In genomic region chr15:79040501-79041416, GRCm38 (mm10) we compare ENCODE assay signal across 9 mouse cellular contexts. TPM values are rescaled to one million over a fixed set of nuclear protein-coding genes. Genes with fewer than 3 reads are reported as not detected.
DNase-seq lines count a peak whose midpoint lies in the region; ATAC-seq and TF ChIP-seq lines count a peak whose summit lies in the region.
"Had no signal": no experiment of that assay in that cellular context is flagged by ENCODE, and none has a peak within 500 bp of the region (broad histone marks: within the 10 kb centered on the region; RNA-seq: fewer than 3 reads in every experiment).

No protein-coding gene starts in this region.

- no peak for DNase-seq in heart, embryonic 10.5 days (ENCODE audit: low spot score)
- DNase-seq in heart, postnatal 36 days: no peak
- DNase-seq in liver, embryonic 14.5 days (ENCODE audit: low read depth in 3 of 3, low spot score in 3 of 3): no peak
- peak; percentile 66 for DNase-seq in yolk sac, embryonic 10.5 days (ENCODE audit: low spot score)
- no peak for DNase-seq in c-Kit-positive CD71-positive TER-119-positive erythroid progenitor cells, embryonic 14.5 days (ENCODE audit: low spot score)
- no peak for DNase-seq in left cerebral cortex, postnatal 10 days (ENCODE audit: extremely low spot score in 1 of 2, low spot score in 2 of 2)

- H3K4me2 ChIP-seq in hindbrain, embryonic 15.5 days: peak overlapping the region; percentile 53
- H3K4me2 ChIP-seq in liver, embryonic 14.5 days (ENCODE audit: low read depth): peak overlapping the region; percentile 57

- WGBS in heart, embryonic 10.5 days: 21% methylated on average over 24 of the region's 24 CpGs
- WGBS in hindbrain, embryonic 15.5 days: 22% methylated on average over 24 of the region's 24 CpGs
- WGBS in liver, embryonic 14.5 days (ENCODE audit: insufficient replicate concordance): 14% methylated on average over 24 of the region's 24 CpGs

- H3K9me3 ChIP-seq in heart, embryonic 10.5 days: no peaks in the 10 kb centered on the region
- H3K9me3 ChIP-seq in hindbrain, embryonic 15.5 days: no peaks in the 10 kb centered on the region
- H3K9me3 ChIP-seq in liver, embryonic 14.5 days (ENCODE audit: control insufficient read depth, low read length): no peaks in the 10 kb centered on the region

- peak overlapping the region; percentile 41 for H3K4me3 ChIP-seq in heart, embryonic 10.5 days
- peak overlapping the region; percentile 30 for H3K4me3 ChIP-seq in hindbrain, embryonic 15.5 days
- peak overlapping the region; percentile 28 to 35 for H3K4me3 ChIP-seq in liver, embryonic 14.5 days (ENCODE audit: insufficient read depth in 1 of 2, low read depth in 2 of 2, low read length in 2 of 2)

- TF ChIP-seq EP300 in liver, embryonic 14.5 days (IDR thresholded peaks at IDR 0.05; ENCODE audit: low read depth): no peak

- peaks cover 82% of the 10 kb centered on the region for H3K27me3 ChIP-seq in heart, embryonic 10.5 days (ENCODE audit: insufficient read depth, poor library complexity, severe bottlenecking)
- peaks cover 33% of the 10 kb centered on the region for H3K27me3 ChIP-seq in hindbrain, embryonic 15.5 days
- H3K27me3 ChIP-seq in liver, embryonic 14.5 days (ENCODE audit: control insufficient read depth, insufficient read depth, low read length): peaks cover 28% of the 10 kb centered on the region

- TF ChIP-seq CTCF in liver, embryonic 14.5 days (IDR thresholded peaks at IDR 0.05; ENCODE audit: low read depth): no peak

- H3K4me1 ChIP-seq in heart, embryonic 10.5 days: peaks cover 37% of the 10 kb centered on the region
- H3K4me1 ChIP-seq in hindbrain, embryonic 15.5 days (replicated peaks): peaks cover 38% of the 10 kb centered on the region
- peaks cover 6 to 15% of the 10 kb centered on the region in 2 experiments; a peak in 3 of 4 replicates for H3K4me1 ChIP-seq in liver, embryonic 14.5 days (replicated peaks; ENCODE audit: control insufficient read depth in 2 of 2, insufficient read depth in 2 of 2, low read length in 1 of 2)

- peaks cover 14% of the 10 kb centered on the region for H3K36me3 ChIP-seq in heart, embryonic 10.5 days
- no peaks in the 10 kb centered on the region for H3K36me3 ChIP-seq in hindbrain, embryonic 15.5 days
- H3K36me3 ChIP-seq in liver, embryonic 14.5 days (replicated peaks; ENCODE audit: control insufficient read depth, insufficient read depth, low read depth): no peaks in the 10 kb centered on the region

- H3K9ac ChIP-seq in hindbrain, embryonic 15.5 days: peak overlapping the region; percentile 20
- no peak overlapping the region for H3K9ac ChIP-seq in liver, embryonic 14.5 days (replicated peaks)

- H3K27ac ChIP-seq in heart, embryonic 10.5 days: no peak overlapping the region
- no peak overlapping the region for H3K27ac ChIP-seq in hindbrain, embryonic 15.5 days (replicated peaks)
- H3K27ac ChIP-seq in liver, embryonic 14.5 days: no peak overlapping the region

- peak; percentile 40 for ATAC-seq in activated CD4-positive, CD25-positive, alpha-beta regulatory T cell, adult 4 months
- no peak for ATAC-seq in hindbrain, embryonic 15.5 days (ENCODE audit: low FRiP score, low read depth)
- no peak for ATAC-seq in liver, embryonic 14.5 days (ENCODE audit: insufficient read depth)

- intact Hi-C loops in heart, postnatal 36 days (cut with DNase I): no loop called here
- intact Hi-C loops in left cerebral cortex, postnatal 10 days (cut with DNase I): no loop called here

RNA-seq across cellular contexts. Expression of gene Galr3, which starts 0.9 kb away (rescaled TPM):
- polyA plus RNA-seq in heart, embryonic 10.5 days (2016; fragmentation: Nextera tagmentation; extraction: Ambion mirVana): 0.26 TPM in 1 of 2 replicates, not detected in the other
- not detected for total RNA-seq in heart, postnatal 36 days (2021)
- not detected for polyA plus RNA-seq in activated CD4-positive, CD25-positive, alpha-beta regulatory T cell, adult 4 months (2017; shearing (Covaris generic))
- 0.13 and 0.38 TPM in 2 replicates for polyA plus RNA-seq in hindbrain, embryonic 15.5 days (2015; fragmentation: Nextera tagmentation; extraction: Ambion mirVana)
- 0.30 and 0.50 TPM in 2 replicates for polyA plus RNA-seq in liver, embryonic 14.5 days (2012; rRNA removed)
- polyA plus RNA-seq in liver, embryonic 14.5 days (2014; fragmentation: Nextera tagmentation; extraction: Ambion mirVana): not detected in 2 replicates
- under 1 TPM; 0.36 to 0.45 TPM for total RNA-seq in left cerebral cortex, postnatal 10 days (2021)
- total RNA-seq: liver, adult 2 months had no signal
- polyA plus RNA-seq: liver, adult 2 months had no signal

RNA-seq across cellular contexts. Expression of gene H1f0, which starts 12.5 kb away (rescaled TPM):
- polyA plus RNA-seq in heart, embryonic 10.5 days (2016; fragmentation: Nextera tagmentation; extraction: Ambion mirVana): 195 and 250 TPM in 2 replicates
- 100 to 1,000 TPM in 1 of 2 experiments, 10 to 100 TPM in 1; 79.2 to 117 TPM for total RNA-seq in heart, postnatal 36 days (2021)
- 10 to 100 TPM; 37.2 to 37.8 TPM for polyA plus RNA-seq in activated CD4-positive, CD25-positive, alpha-beta regulatory T cell, adult 4 months (2017; shearing (Covaris generic))
- 214 and 226 TPM in 2 replicates for polyA plus RNA-seq in hindbrain, embryonic 15.5 days (2015; fragmentation: Nextera tagmentation; extraction: Ambion mirVana)
- 53.1 and 65.2 TPM in 2 replicates for polyA plus RNA-seq in liver, embryonic 14.5 days (2012; rRNA removed)
- polyA plus RNA-seq in liver, embryonic 14.5 days (2014; fragmentation: Nextera tagmentation; extraction: Ambion mirVana): 47.8 and 52.8 TPM in 2 replicates
- 10 to 100 TPM; 73.4 to 81.3 TPM for total RNA-seq in left cerebral cortex, postnatal 10 days (2021)

RNA-seq across cellular contexts. Expression of gene Ankrd54, which starts 21.9 kb away (rescaled TPM):
- 34.8 and 48.7 TPM in 2 replicates for polyA plus RNA-seq in heart, embryonic 10.5 days (2016; fragmentation: Nextera tagmentation; extraction: Ambion mirVana)
- 1 to 10 TPM; 7.7 to 8.1 TPM for total RNA-seq in heart, postnatal 36 days (2021)
- 1 to 10 TPM; 7.4 to 8.1 TPM for polyA plus RNA-seq in activated CD4-positive, CD25-positive, alpha-beta regulatory T cell, adult 4 months (2017; shearing (Covaris generic))
- polyA plus RNA-seq in hindbrain, embryonic 15.5 days (2015; fragmentation: Nextera tagmentation; extraction: Ambion mirVana): 56.0 and 59.7 TPM in 2 replicates
- polyA plus RNA-seq in liver, embryonic 14.5 days (2012; rRNA removed): 39.9 and 43.4 TPM in 2 replicates
- 37.7 and 48.3 TPM in 2 replicates for polyA plus RNA-seq in liver, embryonic 14.5 days (2014; fragmentation: Nextera tagmentation; extraction: Ambion mirVana)
- total RNA-seq in left cerebral cortex, postnatal 10 days (2021): 10 to 100 TPM; 17.9 to 20.1 TPM

RNA-seq across cellular contexts. Expression of gene Eif3l, which starts 34.2 kb away (rescaled TPM):
- 201 and 226 TPM in 2 replicates for polyA plus RNA-seq in heart, embryonic 10.5 days (2016; fragmentation: Nextera tagmentation; extraction: Ambion mirVana)
- total RNA-seq in heart, postnatal 36 days (2021): 10 to 100 TPM; 71.6 to 72.7 TPM
- 100 to 1,000 TPM; 241 to 298 TPM for polyA plus RNA-seq in activated CD4-positive, CD25-positive, alpha-beta regulatory T cell, adult 4 months (2017; shearing (Covaris generic))
- 167 and 177 TPM in 2 replicates for polyA plus RNA-seq in hindbrain, embryonic 15.5 days (2015; fragmentation: Nextera tagmentation; extraction: Ambion mirVana)
- polyA plus RNA-seq in liver, embryonic 14.5 days (2012; rRNA removed): 99.9 and 104 TPM in 2 replicates
- polyA plus RNA-seq in liver, embryonic 14.5 days (2014; fragmentation: Nextera tagmentation; extraction: Ambion mirVana): 130 and 132 TPM in 2 replicates
- 100 to 1,000 TPM in 1 of 2 experiments, 10 to 100 TPM in 1; 95.5 to 100 TPM for total RNA-seq in left cerebral cortex, postnatal 10 days (2021)
